Mouse (Mus musculus) embryonic facial prominence, embryonic 10.5 days (tissue): ENCODE measurements at regions not wholly inside any gene's neighbourhood (a gene's known extent, or its start where the extent isn't known, plus 50 kb on each side); places are given as distances from the start of the nearest gene placed in this dataset.

ENCODE experiments used
- DNase-seq: peaks from one replicate; pipeline ENCODE4 v3.0.0-alpha.2; 2017; ENCODE audit warnings: low spot score
- H3K27ac ChIP-seq: fragments of 300-500 bp; sonication (generic); replicated peaks from 2 replicates; pipeline ENCODE4 v1.5.1; 2016; ENCODE audit warnings: mild to moderate bottlenecking
- H3K27me3 ChIP-seq: fragments of 300-500 bp; sonication (generic); replicated peaks from 2 replicates; pipeline ENCODE4 v1.6.1; 2016; ENCODE audit warnings: low read depth, mild to moderate bottlenecking; ENCODE audit not compliant: poor library complexity, severe bottlenecking
- H3K36me3 ChIP-seq: fragments of 300-500 bp; sonication (generic); replicated peaks from 2 replicates; pipeline ENCODE4 v1.6.1; 2016; ENCODE audit warnings: mild to moderate bottlenecking, moderate library complexity
- H3K4me1 ChIP-seq: fragments of 300-500 bp; sonication (generic); 2 replicates; pipeline ENCODE4 v1.6.1; 2016
- H3K4me3 ChIP-seq: fragments of 300-500 bp; sonication (generic); 2 replicates; pipeline ENCODE4 v1.5.1; 2016; ENCODE audit warnings: mild to moderate bottlenecking, moderate library complexity
- H3K9me3 ChIP-seq: fragments of 300-500 bp; sonication (generic); 2 replicates; pipeline ENCODE4 v1.6.1; 2016; ENCODE audit warnings: mild to moderate bottlenecking
- WGBS: fragments of 180-500 bp; shearing (Covaris S2); methylation state at CpG from one replicate; pipeline ENCODE4 v1.1.7; 2016; 5-methylcytosine and 5-hydroxymethylcytosine counted together

- 83% methylated on average over 13 of the region's 13 CpGs for WGBS
- no peak overlapping the region for H3K27ac ChIP-seq
Measured at GRCm38 (mm10) chr2:160158599-160159261, 175.2 kb downstream of the Gm826 start.

GRCm38 (mm10) chr2:160153781-160154180 lies 180.2 kb downstream of the Gm826 start:
- Histone ChIP-seq H3K4me1 (peaks cover 4% of the 10 kb centered on the region; the same call in 1 of the 2 replicates), H3K9me3 (no peaks in the 10 kb centered on the region), H3K27me3 (no peaks in the 10 kb centered on the region), H3K27ac (no peak overlapping the region), H3K36me3 (no peaks in the 10 kb centered on the region), H3K4me3 (no peak overlapping the region)
- no peak for DNase-seq
- 74% methylated on average over 6 of the region's 6 CpGs for WGBS

More at GRCm38 (mm10) chr2:160158599-160159261, 175.2 kb downstream of the Gm826 start:
- Histone ChIP-seq H3K9me3 (no peaks in the 10 kb centered on the region), H3K4me1 (peaks cover under 1% of the 10 kb centered on the region; the same call in 1 of the 2 replicates), H3K4me3 (no peak overlapping the region), H3K36me3 (no peaks in the 10 kb centered on the region), H3K27me3 (no peaks in the 10 kb centered on the region)
- DNase-seq: no peak

GRCm38 (mm10) chr2:160152101-160152500 lies 181.9 kb downstream of the Gm826 start:
- 79% methylated on average over 3 of the region's 3 CpGs for WGBS
- Histone ChIP-seq H3K9me3 (no peaks in the 10 kb centered on the region), H3K4me1 (peaks cover 4% of the 10 kb centered on the region; the same call in 1 of the 2 replicates), H3K27me3 (no peaks in the 10 kb centered on the region), H3K36me3 (no peaks in the 10 kb centered on the region), H3K27ac (no peak overlapping the region), H3K4me3 (no peak overlapping the region)
- DNase-seq: no peak

- Histone ChIP-seq H3K4me3 (no peak overlapping the region), H3K4me1 (peaks cover 4% of the 10 kb centered on the region; the same call in 1 of the 2 replicates), H3K36me3 (no peaks in the 10 kb centered on the region), H3K27me3 (no peaks in the 10 kb centered on the region), H3K27ac (no peak overlapping the region), H3K9me3 (no peaks in the 10 kb centered on the region)
- 85% methylated on average over 3 of the region's 3 CpGs for WGBS
- no peak for DNase-seq
Measured at GRCm38 (mm10) chr2:160148936-160149335, 185.0 kb downstream of the Gm826 start.

GRCm38 (mm10) chr2:160148516-160148915 lies 185.4 kb downstream of the Gm826 start:
- H3K4me1 ChIP-seq: peaks cover 1% of the 10 kb centered on the region; the same call in 1 of the 2 replicates
- WGBS: 69% methylated on average over 10 of the region's 10 CpGs
- DNase-seq: peak; percentile 19

GRCm38 (mm10) chr2:160148031-160148430 lies 185.9 kb downstream of the Gm826 start:
- 76% methylated on average over 2 of the region's 2 CpGs for WGBS
- DNase-seq: no peak
- Histone ChIP-seq H3K36me3 (no peaks in the 10 kb centered on the region), H3K27me3 (no peaks in the 10 kb centered on the region), H3K27ac (no peak overlapping the region), H3K4me3 (no peak overlapping the region), H3K9me3 (no peaks in the 10 kb centered on the region), H3K4me1 (no peaks in the 10 kb centered on the region)

More at GRCm38 (mm10) chr2:160148516-160148915, 185.4 kb downstream of the Gm826 start:
- H3K9me3 ChIP-seq: no peaks in the 10 kb centered on the region
- H3K27ac ChIP-seq: no peak overlapping the region
- no peak overlapping the region for H3K4me3 ChIP-seq
- no peaks in the 10 kb centered on the region for H3K27me3 ChIP-seq
- H3K36me3 ChIP-seq: no peaks in the 10 kb centered on the region

- no peak overlapping the region for H3K4me3 ChIP-seq
- no peaks in the 10 kb centered on the region for H3K36me3 ChIP-seq
- no peak overlapping the region for H3K27ac ChIP-seq
- no peaks in the 10 kb centered on the region for H3K9me3 ChIP-seq
- DNase-seq: no peak
- no peaks in the 10 kb centered on the region for H3K27me3 ChIP-seq
- H3K4me1 ChIP-seq: no peaks in the 10 kb centered on the region
- WGBS: 78% methylated on average over 4 of the region's 4 CpGs
Measured at GRCm38 (mm10) chr2:160140166-160140740, 193.7 kb downstream of the Gm826 start.

- H3K9me3 ChIP-seq: no peaks in the 10 kb centered on the region
- no peak overlapping the region for H3K27ac ChIP-seq
- no peaks in the 10 kb centered on the region for H3K27me3 ChIP-seq
- no peak overlapping the region for H3K4me3 ChIP-seq
- no peak for DNase-seq
- WGBS: 87% methylated on average over 2 of the region's 2 CpGs
- H3K36me3 ChIP-seq: no peaks in the 10 kb centered on the region
- H3K4me1 ChIP-seq: no peaks in the 10 kb centered on the region
Measured at GRCm38 (mm10) chr2:160138091-160138490, 195.9 kb downstream of the Gm826 start.

GRCm38 (mm10) chr2:160131797-160132196 lies 202.2 kb downstream of the Gm826 start:
- H3K4me3 ChIP-seq: no peak overlapping the region
- H3K9me3 ChIP-seq: no peaks in the 10 kb centered on the region
- no peaks in the 10 kb centered on the region for H3K27me3 ChIP-seq
- no peaks in the 10 kb centered on the region; the same call in 1 of the 2 replicates for H3K4me1 ChIP-seq
- 39% methylated on average over 2 of the region's 2 CpGs for WGBS
- H3K36me3 ChIP-seq: no peaks in the 10 kb centered on the region
- DNase-seq: no peak
- H3K27ac ChIP-seq: no peak overlapping the region

GRCm38 (mm10) chr2:160131386-160131785 lies 202.6 kb downstream of the Gm826 start:
- Histone ChIP-seq H3K36me3 (no peaks in the 10 kb centered on the region), H3K27ac (no peak overlapping the region), H3K9me3 (no peaks in the 10 kb centered on the region), H3K4me3 (no peak overlapping the region), H3K27me3 (no peaks in the 10 kb centered on the region), H3K4me1 (no peaks in the 10 kb centered on the region; the same call in 1 of the 2 replicates)
- DNase-seq: no peak
- WGBS: 60% methylated on average over 2 of the region's 2 CpGs

- Histone ChIP-seq H3K4me1 (no peaks in the 10 kb centered on the region; the same call in 1 of the 2 replicates), H3K36me3 (no peaks in the 10 kb centered on the region), H3K4me3 (no peak overlapping the region), H3K9me3 (no peaks in the 10 kb centered on the region), H3K27me3 (no peaks in the 10 kb centered on the region), H3K27ac (no peak overlapping the region)
- no peak for DNase-seq
Measured at GRCm38 (mm10) chr2:160117148-160117547, 216.8 kb downstream of the Gm826 start.

GRCm38 (mm10) chr2:160111176-160111692 lies 222.7 kb downstream of the Gm826 start:
- H3K4me1 ChIP-seq: no peaks in the 10 kb centered on the region; the same call in 1 of the 2 replicates
- no peak overlapping the region for H3K27ac ChIP-seq
- H3K4me3 ChIP-seq: no peak overlapping the region
- H3K9me3 ChIP-seq: no peaks in the 10 kb centered on the region
- H3K36me3 ChIP-seq: no peaks in the 10 kb centered on the region
- DNase-seq: no peak
- no peaks in the 10 kb centered on the region for H3K27me3 ChIP-seq

GRCm38 (mm10) chr2:160093078-160093477 lies 240.9 kb downstream of the Gm826 start:
- Histone ChIP-seq H3K27me3 (no peaks in the 10 kb centered on the region), H3K36me3 (no peaks in the 10 kb centered on the region), H3K27ac (no peak overlapping the region), H3K9me3 (no peaks in the 10 kb centered on the region), H3K4me3 (no peak overlapping the region), H3K4me1 (no peaks in the 10 kb centered on the region)
- DNase-seq: peak; percentile 9
- 32% methylated on average over 12 of the region's 12 CpGs for WGBS
